Comparison of ENCODE assay signal across 10 mouse cellular contexts in genomic region chr16:93729801-93730721, GRCm38 (mm10). TPM values are rescaled to one million over a fixed set of nuclear protein-coding genes. Genes with fewer than 3 reads are reported as not detected.
DNase-seq lines count a peak whose midpoint lies in the region; ATAC-seq lines count a peak whose summit lies in the region.
"Had no signal": no experiment of that assay in that cellular context is flagged by ENCODE, and none has a peak within 500 bp of the region (broad histone marks: within the 10 kb centered on the region; RNA-seq: fewer than 3 reads in every experiment).

No protein-coding gene starts in this region.

- 0 out of 2 replicates have a peak, but pooled peaks cover 2% of the 10 kb centered on the region for H3K4me1 ChIP-seq in forebrain, embryonic 14.5 days (ENCODE audit: control insufficient read depth, insufficient read depth, low read length)
- H3K4me1 ChIP-seq in forebrain, embryonic 10.5 days, result peaks cover 21% of the 10 kb centered on the region

- H3K36me3 ChIP-seq in forebrain, embryonic 14.5 days (ENCODE audit: control insufficient read depth, insufficient read depth, low read length), result 0 out of 2 replicates have a peak, but pooled peaks cover 3% of the 10 kb centered on the region
- no peaks in the 10 kb centered on the region for H3K36me3 ChIP-seq in forebrain, embryonic 10.5 days (replicated peaks)

- H3K4me2 ChIP-seq in forebrain, embryonic 14.5 days (ENCODE audit: low read length), result no peak overlapping the region
- H3K4me2 ChIP-seq: hindbrain, embryonic 15.5 days had no signal

- peak; percentile 40; the same call in 1 of the 2 replicates for ATAC-seq in forebrain, embryonic 14.5 days

- no peak overlapping the region; the same call in 1 of the 2 replicates for H3K27ac ChIP-seq in forebrain, embryonic 14.5 days (ENCODE audit: low read depth, low read length)
- H3K27ac ChIP-seq in forebrain, embryonic 10.5 days, result no peak overlapping the region
- H3K27ac ChIP-seq: hindbrain, embryonic 15.5 days had no signal

- H3K4me3 ChIP-seq in forebrain, embryonic 14.5 days (ENCODE audit: low read depth, low read length), result no peak overlapping the region
- H3K4me3 ChIP-seq in forebrain, embryonic 10.5 days, result no peak overlapping the region
- H3K4me3 ChIP-seq: erythroblast, embryonic 14.5 days; hindbrain, embryonic 15.5 days had no signal

- H3K27me3 ChIP-seq in forebrain, embryonic 14.5 days (replicated peaks; ENCODE audit: control insufficient read depth, insufficient read depth, low read length), result no peaks in the 10 kb centered on the region
- no peaks in the 10 kb centered on the region for H3K27me3 ChIP-seq in forebrain, embryonic 10.5 days (ENCODE audit: poor library complexity, severe bottlenecking)
- H3K27me3 ChIP-seq: hindbrain, embryonic 15.5 days had no signal

- no peaks in the 10 kb centered on the region for H3K9me3 ChIP-seq in forebrain, embryonic 14.5 days (replicated peaks; ENCODE audit: control insufficient read depth, low read length)
- H3K9me3 ChIP-seq in forebrain, embryonic 10.5 days, result no peaks in the 10 kb centered on the region
- H3K9me3 ChIP-seq: hindbrain, embryonic 15.5 days had no signal

- no peak overlapping the region for H3K9ac ChIP-seq in forebrain, embryonic 14.5 days (ENCODE audit: low read length)
- H3K9ac ChIP-seq: hindbrain, embryonic 15.5 days had no signal

- WGBS in forebrain, embryonic 14.5 days, result 74% methylated on average over 23 of the region's 23 CpGs
- WGBS in forebrain, embryonic 10.5 days, result 87% methylated on average over 23 of the region's 23 CpGs

- peak; percentile 61 for DNase-seq in forebrain, embryonic 14.5 days (ENCODE audit: low spot score)
- no peak for DNase-seq in forebrain, embryonic 10.5 days (ENCODE audit: extremely low spot score, low spot score)
- peak; percentile 50 for DNase-seq in right cerebral cortex, adult 18-20 months
- DNase-seq in right cerebral cortex, postnatal 25 days, result no peak
- peak; percentile 27 to 33 for DNase-seq in left cerebral cortex, adult 18-20 months (ENCODE audit: low spot score in 2 of 2)
- no peak for DNase-seq in ovary, postnatal 10 days (ENCODE audit: low spot score)
- DNase-seq in testis, postnatal 14 days (ENCODE audit: low spot score), result no peak
- DNase-seq in thymus, postnatal 10 days (ENCODE audit: low spot score in 2 of 2), result no peak

RNA-seq across cellular contexts. Expression of gene Dop1b, which starts 18.4 kb away (rescaled TPM):
- polyA plus RNA-seq in forebrain, embryonic 14.5 days (2014; fragmentation: Nextera tagmentation; extraction: Ambion mirVana), result 19.6 and 29.9 TPM in 2 replicates
- polyA plus RNA-seq in forebrain, embryonic 10.5 days (2016; fragmentation: Nextera tagmentation; extraction: Ambion mirVana), result 5.5 and 6.5 TPM in 2 replicates
- total RNA-seq in left cerebral cortex, adult 18-20 months (2021), result 10 to 100 TPM; 86.3 to 90.5 TPM

RNA-seq across cellular contexts. Expression of gene Cbr3, which starts 47.0 kb away (rescaled TPM):
- polyA plus RNA-seq in forebrain, embryonic 14.5 days (2014; fragmentation: Nextera tagmentation; extraction: Ambion mirVana), result 0.62 and 0.63 TPM in 2 replicates
- polyA plus RNA-seq in forebrain, embryonic 10.5 days (2016; fragmentation: Nextera tagmentation; extraction: Ambion mirVana), result 0.62 and 0.92 TPM in 2 replicates
- 10 to 100 TPM; 21.2 to 21.8 TPM for total RNA-seq in left cerebral cortex, adult 18-20 months (2021)
- polyA plus RNA-seq: erythroblast, embryonic 14.5 days had no signal

Comparison
In these comparisons a context has a peak if more than half of its experiments do, and no peak if none do; other contexts are left out.
1. DNase-seq: peak in forebrain, embryonic 14.5 days (single experiment), right cerebral cortex, adult 18-20 months (single experiment) and left cerebral cortex, adult 18-20 months (2 of 2); none in forebrain, embryonic 10.5 days (single experiment), right cerebral cortex, postnatal 25 days (single experiment), ovary, postnatal 10 days (single experiment), testis, postnatal 14 days (single experiment) and thymus, postnatal 10 days (0 of 2).